Mouse (Mus musculus) heart, adult 2 months (tissue): ENCODE results near the gene Ttll13.

ENCODE experiments used
- CTCF ChIP-seq: fragments of 200-600 bp; IDR thresholded peaks from 2 replicates; pipeline ENCODE4 v1.8.1; 2022; ENCODE audit warnings: antibody characterized with exemption, mild to moderate bottlenecking, moderate library complexity
- EP300 ChIP-seq: fragments of 200-500 bp; IDR thresholded peaks from 2 replicates; pipeline ENCODE4 v1.6.1; 2011; ENCODE audit warnings: low read depth, low read length, control low read depth; ENCODE audit not compliant: insufficient read depth
- POLR2A ChIP-seq: fragments of 200-500 bp; IDR thresholded peaks from 2 replicates; pipeline ENCODE4 v1.6.1; 2011; ENCODE audit warnings: mild to moderate bottlenecking, low read depth, low read length, control low read depth; ENCODE audit not compliant: insufficient read depth

- no peak for TF ChIP-seq EP300
- no peak for TF ChIP-seq POLR2A
- TF ChIP-seq CTCF, result 0 out of 2 replicates have a peak, but pooled peaks have one; percentile 15
Observed at GRCm38 (mm10) chr7:80227065-80227464, 19.1 kb upstream of the Ttll13 start.
